Comparison of ENCODE assay signal across 8 mouse cellular contexts in the genomic region with DNA sequence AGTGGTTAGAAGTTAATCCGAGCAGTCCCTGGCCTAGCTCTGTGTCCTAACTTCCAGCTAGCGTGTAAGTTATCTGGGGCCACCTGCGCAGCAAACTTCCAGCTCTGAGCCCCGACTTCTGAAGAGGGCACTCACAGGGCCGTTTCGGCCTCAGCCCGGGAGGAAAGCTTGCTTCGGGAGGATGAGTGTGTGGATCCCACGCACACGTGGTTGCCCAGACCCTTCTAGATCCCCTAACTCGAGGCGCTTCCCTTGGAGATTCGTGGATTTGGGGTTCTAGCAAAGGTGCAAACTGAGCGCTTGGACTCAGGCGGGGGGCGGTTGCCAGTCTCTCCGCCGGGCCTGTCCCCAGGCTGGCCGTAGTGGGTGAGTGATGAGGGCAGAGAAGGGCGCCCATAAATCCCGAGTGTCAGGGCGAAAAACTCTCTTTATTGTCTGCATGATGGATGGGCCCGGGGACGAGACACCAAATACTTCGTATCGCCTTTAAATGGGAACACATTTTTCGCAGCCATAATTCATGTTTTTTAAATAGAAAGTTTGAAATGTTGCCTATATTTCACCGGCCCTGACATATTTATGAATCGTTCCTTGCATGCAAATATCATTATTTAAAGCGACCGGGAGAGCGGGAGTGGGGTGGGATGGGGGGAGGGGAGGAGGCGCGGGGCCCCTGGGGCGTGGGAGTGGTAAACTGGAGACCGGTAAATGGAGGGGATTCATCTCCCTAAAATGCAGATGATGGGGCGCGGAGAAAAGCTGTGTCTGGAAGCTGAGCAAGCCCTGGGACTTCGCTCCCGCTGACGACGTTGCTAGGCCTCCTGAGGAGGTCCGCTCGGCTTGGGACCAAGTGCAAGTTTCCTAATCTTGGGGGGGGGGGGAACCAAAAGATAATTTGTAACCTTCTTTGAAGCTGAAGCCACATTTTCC. TPM values are rescaled to one million over a fixed set of nuclear protein-coding genes. Genes with fewer than 3 reads are reported as not detected.
DNase-seq lines count a peak whose midpoint lies in the region; ATAC-seq lines count a peak whose summit lies in the region.

No protein-coding gene starts in this region.

- H3K36me3 ChIP-seq in forebrain, embryonic 14.5 days (ENCODE audit: control insufficient read depth, insufficient read depth, low read length), result no peaks in the 10 kb centered on the region
- H3K36me3 ChIP-seq in kidney, embryonic 16.5 days (ENCODE audit: insufficient read depth, low read length), result no peaks in the 10 kb centered on the region

- ATAC-seq in forebrain, embryonic 14.5 days, result no peak
- ATAC-seq in kidney, embryonic 16.5 days (ENCODE audit: low FRiP score, low TSS enrichment), result no peak
- ATAC-seq in megakaryocyte, adult 5-6 weeks (ENCODE audit: poor library complexity, severe bottlenecking), result 0 out of 2 replicates have a peak, but pooled peaks have one; percentile 12

- 2% methylated on average over 44 of the region's 44 CpGs for WGBS in forebrain, embryonic 14.5 days
- 2% methylated on average over 44 of the region's 44 CpGs for WGBS in kidney, embryonic 16.5 days

- H3K9ac ChIP-seq in forebrain, embryonic 14.5 days (ENCODE audit: low read length), result peak overlapping the region; percentile 58; the same call in 1 of the 2 replicates
- peak overlapping the region; percentile 84 for H3K9ac ChIP-seq in kidney, embryonic 16.5 days (replicated peaks; ENCODE audit: low read length)

- DNase-seq in urinary bladder, postnatal 14 days (ENCODE audit: low spot score), result peak; percentile 31
- no peak for DNase-seq in urinary bladder, adult 2 months (ENCODE audit: low spot score)
- peak; percentile 16 for DNase-seq in forebrain, embryonic 14.5 days (ENCODE audit: low spot score)
- DNase-seq in cerebellum, adult 11-12 months, result no peak
- DNase-seq in layer of hippocampus, postnatal 36 days, result no peak
- DNase-seq in layer of hippocampus, postnatal 14 days (ENCODE audit: low spot score in 2 of 2), result no peak

- H3K27me3 ChIP-seq in forebrain, embryonic 14.5 days (replicated peaks; ENCODE audit: control insufficient read depth, insufficient read depth, low read length), result peaks cover 70% of the 10 kb centered on the region
- no peaks in the 10 kb centered on the region for H3K27me3 ChIP-seq in kidney, embryonic 16.5 days (ENCODE audit: insufficient read depth, low read length)

- H3K4me2 ChIP-seq in forebrain, embryonic 14.5 days (ENCODE audit: low read length), result peak overlapping the region; percentile 60
- H3K4me2 ChIP-seq in kidney, embryonic 16.5 days (replicated peaks; ENCODE audit: low read depth, low read length), result peak overlapping the region; percentile 86

- peaks cover 4% of the 10 kb centered on the region; the same call in 1 of the 2 replicates for H3K4me1 ChIP-seq in forebrain, embryonic 14.5 days (ENCODE audit: control insufficient read depth, insufficient read depth, low read length)
- H3K4me1 ChIP-seq in kidney, embryonic 16.5 days (ENCODE audit: insufficient read depth, low read length), result peaks cover 33% of the 10 kb centered on the region

- peak overlapping the region; percentile 23; the same call in 1 of the 2 replicates for H3K27ac ChIP-seq in forebrain, embryonic 14.5 days (ENCODE audit: low read depth, low read length)
- H3K27ac ChIP-seq in kidney, embryonic 16.5 days (ENCODE audit: low read length), result peak overlapping the region; percentile 92

- no peaks in the 10 kb centered on the region for H3K9me3 ChIP-seq in forebrain, embryonic 14.5 days (replicated peaks; ENCODE audit: control insufficient read depth, low read length)
- H3K9me3 ChIP-seq in kidney, embryonic 16.5 days (ENCODE audit: low read length), result no peaks in the 10 kb centered on the region

- peak overlapping the region; percentile 38 for H3K4me3 ChIP-seq in forebrain, embryonic 14.5 days (ENCODE audit: low read depth, low read length)
- peak overlapping the region; percentile 78 for H3K4me3 ChIP-seq in kidney, embryonic 16.5 days (ENCODE audit: low read length)

RNA-seq across cellular contexts. Expression of a gene that starts 4.9 kb away (rescaled TPM):
- polyA plus RNA-seq in urinary bladder, adult 2 months (2012; rRNA removed), result 14.3 and 26.0 TPM in 2 replicates
- polyA plus RNA-seq in forebrain, embryonic 14.5 days (2014; fragmentation: Nextera tagmentation; extraction: Ambion mirVana), result 4.4 and 4.6 TPM in 2 replicates
- 24.6 and 27.5 TPM in 2 replicates for polyA plus RNA-seq in kidney, embryonic 16.5 days (2015; fragmentation: Nextera tagmentation; extraction: Ambion mirVana)
- total RNA-seq in megakaryocyte, adult 5-6 weeks (2015), result 0.39 and 0.65 TPM in 2 replicates
- 0.51 TPM in 1 of 2 replicates, not detected in the other for total RNA-seq in megakaryocyte, adult 5-6 weeks (2017)
- 1 to 10 TPM; 2.8 to 3.0 TPM for total RNA-seq in layer of hippocampus, postnatal 36 days (2021)
- 1 to 10 TPM; 2.9 TPM for total RNA-seq in layer of hippocampus, postnatal 14 days (2021)

RNA-seq across cellular contexts. Expression of a gene that starts 25.2 kb away (rescaled TPM):
- polyA plus RNA-seq in urinary bladder, adult 2 months (2012; rRNA removed), result 0.74 and 1.3 TPM in 2 replicates
- polyA plus RNA-seq in forebrain, embryonic 14.5 days (2014; fragmentation: Nextera tagmentation; extraction: Ambion mirVana), result 0.31 TPM in 1 of 2 replicates, not detected in the other
- 0.45 and 0.76 TPM in 2 replicates for polyA plus RNA-seq in kidney, embryonic 16.5 days (2015; fragmentation: Nextera tagmentation; extraction: Ambion mirVana)
- total RNA-seq in megakaryocyte, adult 5-6 weeks (2015), result 10.9 and 11.2 TPM in 2 replicates
- 12.6 and 15.6 TPM in 2 replicates for total RNA-seq in megakaryocyte, adult 5-6 weeks (2017)
- total RNA-seq in layer of hippocampus, postnatal 36 days (2021), result 1 to 10 TPM in 1 of 2 experiments, under 1 TPM in 1; 0.87 to 1.0 TPM
- under 1 TPM in 1 of 2 experiments, not detected in 1; 0.95 TPM for total RNA-seq in layer of hippocampus, postnatal 14 days (2021)

Comparison
In these comparisons a context has a peak if more than half of its experiments do, and no peak if none do; other contexts are left out.
1. DNase-seq: peak in urinary bladder, postnatal 14 days (single experiment) and forebrain, embryonic 14.5 days (single experiment); none in urinary bladder, adult 2 months (single experiment), cerebellum, adult 11-12 months (single experiment), layer of hippocampus, postnatal 36 days (0 of 2) and layer of hippocampus, postnatal 14 days (0 of 2).
2. RNA of a gene that starts 25.2 kb away (total RNA-seq): 10.9 to 15.6 TPM in megakaryocyte, adult 5-6 weeks; 0.87 to 1.0 TPM in layer of hippocampus, postnatal 36 days and 0.95 TPM in layer of hippocampus, postnatal 14 days; every median in the first group is over 4 times any median in the second.